Mouse (Mus musculus): ENCODE results near the gene Inca1. TPM values are rescaled to one million over a fixed set of nuclear protein-coding genes. Genes with fewer than 3 reads are reported as not detected.

The Inca1 gene
- polyA plus RNA-seq, 1 experiment from 2014 or later, result 2.3 TPM

- H3K9ac ChIP-seq (ENCODE audit: low read depth, low read length), result peak overlapping the region; percentile 60; the same call in 1 of the 2 replicates
- TF ChIP-seq CTCF (IDR thresholded peaks at IDR 0.05; ENCODE audit: low read depth), result no peak
- H3K4me1 ChIP-seq (replicated peaks; ENCODE audit: insufficient read depth, low read length), result peaks cover 7% of the 10 kb centered on the region
- no peaks in the 10 kb centered on the region for H3K9me3 ChIP-seq (replicated peaks; ENCODE audit: low read length)
- DNase-seq (ENCODE audit: low spot score) (no peak), ATAC-seq (replicated peaks; ENCODE audit: low FRiP score, low read depth) (no peak)
- H3K4me2 ChIP-seq (ENCODE audit: low read length), result peak overlapping the region; percentile 96
- H3K4me3 ChIP-seq (replicated peaks; ENCODE audit: low read depth, low read length), result peak overlapping the region; percentile 63
- peaks cover 33% of the 10 kb centered on the region for H3K36me3 ChIP-seq (ENCODE audit: insufficient read depth, low read length)
- H3K27me3 ChIP-seq (ENCODE audit: insufficient read depth, low read length), result no peaks in the 10 kb centered on the region
- H3K27ac ChIP-seq, result peak overlapping the region; percentile 75
- 54% methylated on average over 14 of the region's 14 CpGs for WGBS
Measured at GRCm38 (mm10) chr11:70667271-70668150, 32.4 kb downstream of the Inca1 start.

- no peaks in the 10 kb centered on the region for H3K27me3 ChIP-seq (ENCODE audit: insufficient read depth, low read length)
- no peak overlapping the region for H3K9ac ChIP-seq (ENCODE audit: low read depth, low read length)
- WGBS, result 93% methylated on average over 8 of the region's 8 CpGs
- no peak overlapping the region for H3K4me2 ChIP-seq (ENCODE audit: low read length)
- H3K27ac ChIP-seq, result no peak overlapping the region
- DNase-seq (ENCODE audit: low spot score) (no peak), ATAC-seq (replicated peaks; ENCODE audit: low FRiP score, low read depth) (no peak)
- H3K36me3 ChIP-seq (ENCODE audit: insufficient read depth, low read length), result peaks cover 40% of the 10 kb centered on the region
- no peak overlapping the region for H3K4me3 ChIP-seq (replicated peaks; ENCODE audit: low read depth, low read length)
- H3K9me3 ChIP-seq (replicated peaks; ENCODE audit: low read length), result no peaks in the 10 kb centered on the region
- peaks cover 7% of the 10 kb centered on the region for H3K4me1 ChIP-seq (replicated peaks; ENCODE audit: insufficient read depth, low read length)
- TF ChIP-seq CTCF (IDR thresholded peaks at IDR 0.05; ENCODE audit: low read depth), result no peak
Measured at GRCm38 (mm10) chr11:70666687-70667086, 33.3 kb downstream of the Inca1 start.

- H3K27ac ChIP-seq, result no peak overlapping the region
Measured at GRCm38 (mm10) chr11:70664741-70665140, 35.2 kb downstream of the Inca1 start.

DNA sequence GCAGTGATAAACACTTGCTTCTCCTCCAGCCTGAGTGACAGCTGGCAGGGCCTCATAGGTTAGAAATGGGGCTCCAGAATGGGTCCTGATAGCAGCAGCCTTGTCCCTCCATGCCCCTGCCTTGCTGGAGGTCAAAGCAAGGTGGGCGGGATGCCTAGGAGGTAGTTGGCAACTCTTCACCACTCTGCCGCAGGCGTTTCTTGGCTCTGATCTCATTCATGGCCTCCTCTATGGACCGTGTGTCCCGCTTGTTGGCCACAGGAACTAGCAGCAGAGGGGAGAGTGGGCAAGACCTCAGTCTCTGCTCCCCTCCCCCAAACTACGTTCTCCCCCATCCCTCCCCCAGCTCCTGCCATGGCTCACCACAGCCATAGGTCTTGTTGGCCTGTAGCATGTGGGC, 36.0 kb downstream of the Inca1 start:
- Histone ChIP-seq H3K9ac (ENCODE audit: low read depth, low read length) (no peak overlapping the region), H3K4me1 (replicated peaks; ENCODE audit: insufficient read depth, low read length) (peaks cover 7% of the 10 kb centered on the region), H3K9me3 (replicated peaks; ENCODE audit: low read length) (no peaks in the 10 kb centered on the region), H3K36me3 (ENCODE audit: insufficient read depth, low read length) (peaks cover 37% of the 10 kb centered on the region), H3K4me3 (replicated peaks; ENCODE audit: low read depth, low read length) (no peak overlapping the region), H3K4me2 (ENCODE audit: low read length) (no peak overlapping the region), H3K27ac (no peak overlapping the region), H3K27me3 (ENCODE audit: insufficient read depth, low read length) (no peaks in the 10 kb centered on the region)
- TF ChIP-seq CTCF (IDR thresholded peaks at IDR 0.05; ENCODE audit: low read depth), result no peak
- ATAC-seq (replicated peaks; ENCODE audit: low FRiP score, low read depth) (no peak), DNase-seq (ENCODE audit: low spot score) (no peak)
- WGBS, result 84% methylated on average over 6 of the region's 6 CpGs

More at GRCm38 (mm10) chr11:70664741-70665140, 35.2 kb downstream of the Inca1 start:
- WGBS, result 85% methylated on average over 9 of the region's 9 CpGs
- H3K4me3 ChIP-seq (replicated peaks; ENCODE audit: low read depth, low read length), result no peak overlapping the region
- no peak overlapping the region for H3K9ac ChIP-seq (ENCODE audit: low read depth, low read length)
- no peaks in the 10 kb centered on the region for H3K9me3 ChIP-seq (replicated peaks; ENCODE audit: low read length)
- TF ChIP-seq CTCF (IDR thresholded peaks at IDR 0.05; ENCODE audit: low read depth), result no peak
- ATAC-seq (replicated peaks; ENCODE audit: low FRiP score, low read depth) (no peak), DNase-seq (ENCODE audit: low spot score) (no peak)
- H3K36me3 ChIP-seq (ENCODE audit: insufficient read depth, low read length), result peaks cover 37% of the 10 kb centered on the region
- H3K27me3 ChIP-seq (ENCODE audit: insufficient read depth, low read length), result no peaks in the 10 kb centered on the region
- peaks cover 7% of the 10 kb centered on the region for H3K4me1 ChIP-seq (replicated peaks; ENCODE audit: insufficient read depth, low read length)
- no peak overlapping the region for H3K4me2 ChIP-seq (ENCODE audit: low read length)

DNA sequence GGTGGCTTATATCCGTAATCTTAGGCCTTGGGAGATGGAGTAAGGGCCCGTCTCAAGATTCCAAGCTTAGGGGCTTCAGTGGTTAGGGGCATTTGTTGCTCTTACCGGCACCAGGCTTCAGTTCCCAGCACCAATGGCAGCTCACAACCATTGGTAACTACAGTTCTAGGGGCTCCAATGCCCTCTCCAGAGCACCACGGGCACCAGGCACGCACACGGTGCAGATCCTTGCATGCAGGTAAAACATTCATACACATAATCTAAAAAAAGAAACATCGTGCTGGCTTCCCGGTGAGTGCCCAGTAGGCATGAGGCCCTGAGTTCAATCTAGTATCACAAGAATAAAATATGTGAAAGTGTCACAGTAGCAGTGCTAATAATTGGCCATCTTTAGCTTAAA, 36.9 kb downstream of the Inca1 start:
- no peak for DNase-seq (ENCODE audit: low spot score)
- whole genome bisulfite sequencing, result 89% methylated on average over 8 of the region's 8 CpGs
- H3K9me3 ChIP-seq (replicated peaks; ENCODE audit: low read length), result no peaks in the 10 kb centered on the region
- no peak overlapping the region for H3K9ac ChIP-seq (ENCODE audit: low read depth, low read length)
- H3K4me1 ChIP-seq (replicated peaks; ENCODE audit: insufficient read depth, low read length), result peaks cover 7% of the 10 kb centered on the region
- no peak overlapping the region for H3K27ac ChIP-seq
- H3K4me2 ChIP-seq (ENCODE audit: low read length), result no peak overlapping the region
- H3K27me3 ChIP-seq (ENCODE audit: insufficient read depth, low read length), result no peaks in the 10 kb centered on the region
- H3K36me3 ChIP-seq (ENCODE audit: insufficient read depth, low read length), result peaks cover 37% of the 10 kb centered on the region
- ATAC-seq (replicated peaks; ENCODE audit: low FRiP score, low read depth), result no peak
- no peak for TF ChIP-seq CTCF (IDR thresholded peaks at IDR 0.05; ENCODE audit: low read depth)
- no peak overlapping the region for H3K4me3 ChIP-seq (replicated peaks; ENCODE audit: low read depth, low read length)

- no peak overlapping the region for H3K4me2 ChIP-seq (ENCODE audit: low read length)
- H3K9ac ChIP-seq (ENCODE audit: low read depth, low read length), result no peak overlapping the region
- H3K9me3 ChIP-seq (replicated peaks; ENCODE audit: low read length), result no peaks in the 10 kb centered on the region
- ATAC-seq (replicated peaks; ENCODE audit: low FRiP score, low read depth), result no peak
- H3K27ac ChIP-seq, result no peak overlapping the region
- peaks cover 37% of the 10 kb centered on the region for H3K36me3 ChIP-seq (ENCODE audit: insufficient read depth, low read length)
- H3K4me1 ChIP-seq (replicated peaks; ENCODE audit: insufficient read depth, low read length), result peaks cover 15% of the 10 kb centered on the region
- TF ChIP-seq CTCF (IDR thresholded peaks at IDR 0.05; ENCODE audit: low read depth), result no peak
- DNase-seq (ENCODE audit: low spot score), result no peak
- H3K4me3 ChIP-seq (replicated peaks; ENCODE audit: low read depth, low read length), result no peak overlapping the region
- H3K27me3 ChIP-seq (ENCODE audit: insufficient read depth, low read length), result no peaks in the 10 kb centered on the region
- WGBS, result 81% methylated on average over 8 of the region's 8 CpGs
Measured at GRCm38 (mm10) chr11:70660571-70660970, 39.4 kb downstream of the Inca1 start.

All from kidney, postnatal 0 days (tissue).